Mouse (Mus musculus) spleen, postnatal 4 days (tissue): ENCODE results near the gene Sec14l3.
"Not testable (repeated sequence)": the region's sequence is repeated elsewhere in the genome, so short reads cannot be mapped to it uniquely, and the experiment has no call there.

Experiments
- DNase-seq, 2 experiments: peaks; one replicate each; pipeline ENCODE4 v3.0.0; 2022; ENCODE audit warnings: low spot score in 2 of 2

Gene Sec14l3

DNA sequence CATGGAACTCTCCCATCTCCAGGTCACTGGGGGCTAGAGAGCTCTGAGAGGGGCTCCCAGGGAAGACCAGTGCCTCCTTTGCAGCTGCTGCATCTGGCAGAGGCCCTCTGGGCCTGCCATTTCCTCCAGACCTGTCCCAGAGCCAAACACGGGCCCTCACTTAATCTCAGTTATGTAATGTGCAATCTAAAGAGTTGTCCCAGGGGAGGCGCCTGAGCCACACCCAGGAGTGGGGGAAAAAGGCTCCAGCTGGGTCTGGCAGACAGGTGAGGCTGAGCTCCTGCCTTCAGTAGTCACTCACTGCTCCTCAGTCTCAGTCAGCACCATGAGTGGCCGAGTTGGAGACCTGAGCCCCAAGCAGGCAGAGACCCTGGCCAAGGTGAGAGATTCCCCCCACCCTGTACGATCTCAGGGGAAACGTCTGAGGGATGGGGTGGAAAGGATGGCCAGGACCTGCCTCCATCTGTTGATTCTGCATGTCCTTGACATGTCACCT lies at the start of gene Sec14l3:
Gene Sec14l3, plus strand, starts transcription at position 215 of the 496 bp plus-strand sequence.
- DNase-seq = no peak

DNA sequence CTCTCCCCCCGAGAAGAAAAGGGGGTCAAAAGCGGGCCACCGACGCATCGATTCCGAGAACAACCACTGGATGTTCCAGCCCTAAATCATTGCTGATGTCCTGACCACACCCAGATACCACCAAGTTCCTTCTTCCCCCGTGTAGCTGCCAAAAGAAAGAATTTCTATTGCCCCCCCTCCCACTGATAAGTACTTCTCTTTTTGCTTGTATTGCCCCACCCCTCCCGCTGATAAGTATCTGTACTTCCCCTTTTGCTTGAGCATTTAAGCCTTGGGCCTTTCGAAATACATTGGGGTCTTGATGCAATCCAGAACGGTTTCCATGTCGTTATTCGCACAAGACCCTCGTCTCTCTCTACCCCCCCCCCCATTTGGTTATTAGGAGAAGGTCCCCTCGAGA lies 48.8 kb upstream of the Sec14l3 start:
- DNase-seq = not testable (repeated sequence)

DNA sequence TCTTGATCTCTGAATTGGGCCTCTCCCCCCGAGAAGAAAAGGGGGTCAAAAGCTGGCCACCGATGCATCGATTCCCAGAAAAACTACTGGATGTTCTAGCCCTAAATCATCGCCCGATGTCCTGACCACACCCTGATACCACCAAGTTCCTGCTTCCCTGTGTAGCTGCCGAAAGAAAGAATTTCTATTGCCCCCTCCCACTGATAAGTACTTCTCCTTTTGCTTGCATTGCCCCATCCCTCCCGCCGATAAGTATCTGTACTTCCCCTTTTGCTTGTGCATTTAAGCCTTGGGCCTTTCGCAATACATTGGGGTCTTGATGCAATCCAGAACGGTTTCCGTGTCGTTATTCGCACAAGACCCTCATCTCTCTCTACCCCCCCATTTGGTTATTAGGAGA lies 42.5 kb upstream of the Sec14l3 start:
- DNase-seq = not testable (repeated sequence)

DNA sequence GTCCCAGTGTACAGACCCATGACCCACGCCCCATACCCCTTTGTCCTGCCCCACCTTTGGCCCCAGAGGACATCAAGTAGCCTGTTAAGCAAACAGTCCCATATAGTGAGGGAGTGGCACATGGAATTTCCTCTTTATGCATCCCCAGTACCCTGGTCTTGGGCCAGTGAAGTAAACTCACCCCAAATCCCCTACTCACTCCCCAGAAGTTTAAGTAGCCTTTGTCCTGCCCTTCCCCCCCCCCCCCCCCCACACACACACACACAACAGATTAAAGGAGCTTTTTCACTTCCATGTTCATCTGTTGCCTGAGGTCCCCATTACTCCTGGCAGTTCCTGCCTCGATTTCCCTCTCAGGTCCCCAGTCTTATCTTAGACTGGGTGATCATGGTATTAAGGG lies 41.3 kb upstream of the Sec14l3 start:
- no peak for DNase-seq

DNA sequence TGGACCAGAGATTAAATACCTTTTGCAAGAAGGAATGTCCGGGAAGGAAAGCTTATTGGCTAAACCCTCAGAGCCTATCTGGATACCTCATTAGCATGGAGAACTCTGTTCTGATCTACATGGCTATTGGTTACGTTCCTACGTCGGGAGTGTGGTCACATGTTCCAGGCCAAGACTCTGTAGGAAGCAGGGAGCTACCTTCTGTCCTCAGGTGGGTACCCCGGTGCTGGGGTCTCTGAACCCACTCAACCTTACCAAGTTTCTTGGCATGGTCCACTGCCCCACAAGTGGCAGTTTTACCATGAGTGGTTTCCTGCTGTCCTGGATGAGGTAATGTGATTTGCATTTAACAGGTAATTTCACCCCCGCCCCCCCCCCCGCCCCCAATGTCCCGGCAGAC lies 37.6 kb upstream of the Sec14l3 start:
- no peak for DNase-seq

DNA sequence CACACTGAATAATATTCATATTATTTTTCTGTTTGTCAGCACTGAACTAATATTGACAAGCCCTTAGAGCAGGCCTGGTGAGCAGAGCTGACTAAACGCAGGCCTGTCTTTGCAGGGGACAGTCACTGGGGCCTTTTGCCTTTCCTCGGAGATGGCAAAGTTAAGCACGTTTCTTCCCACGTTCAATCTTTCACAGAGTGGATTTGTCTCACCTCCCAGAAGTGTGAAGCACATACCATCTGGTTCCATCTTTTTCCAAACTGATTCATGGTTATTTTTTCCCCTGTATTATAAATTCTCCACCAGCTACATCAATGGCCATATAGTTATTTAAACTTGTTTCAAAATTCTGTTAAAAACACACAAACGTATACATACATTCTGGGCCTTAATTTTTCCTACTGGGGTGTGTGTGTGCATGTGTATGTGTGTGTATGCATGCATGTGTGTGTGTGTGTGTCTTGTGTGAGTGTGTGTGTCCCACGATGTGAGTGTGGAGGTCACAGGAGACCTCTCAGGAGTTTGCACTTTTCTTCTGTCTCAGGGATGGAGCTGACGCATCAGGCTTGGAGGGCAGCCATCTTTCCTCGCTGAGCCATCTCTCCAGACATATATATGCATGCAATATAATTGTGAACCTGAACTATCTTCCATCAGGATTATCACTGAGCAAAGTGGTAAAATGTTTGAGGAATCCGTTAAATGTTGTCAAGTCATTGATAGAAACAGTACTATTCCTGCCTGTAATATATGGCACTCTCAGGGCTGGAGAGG lies 36.9 kb upstream of the Sec14l3 start:
- DNase-seq = no peak

DNA sequence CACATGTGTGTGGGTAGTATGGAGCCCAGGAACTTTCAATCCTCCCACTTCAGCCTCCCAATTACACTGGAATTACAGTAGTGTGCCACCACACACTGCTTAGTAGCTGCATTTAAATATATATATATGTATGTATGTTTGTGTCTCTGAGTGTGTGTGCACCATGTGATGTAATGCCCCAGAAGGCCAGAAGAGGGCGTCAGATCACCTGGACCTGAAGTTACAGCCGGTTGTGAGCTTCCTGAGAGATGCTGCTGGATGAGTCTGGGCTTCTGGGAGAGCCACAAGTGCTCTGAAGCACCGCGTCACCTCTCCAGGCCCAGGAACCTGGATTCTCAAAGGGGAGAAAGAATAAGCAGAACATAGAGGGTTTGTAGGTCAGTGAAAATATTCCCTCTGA lies 35.3 kb upstream of the Sec14l3 start:
- no peak for DNase-seq

DNA sequence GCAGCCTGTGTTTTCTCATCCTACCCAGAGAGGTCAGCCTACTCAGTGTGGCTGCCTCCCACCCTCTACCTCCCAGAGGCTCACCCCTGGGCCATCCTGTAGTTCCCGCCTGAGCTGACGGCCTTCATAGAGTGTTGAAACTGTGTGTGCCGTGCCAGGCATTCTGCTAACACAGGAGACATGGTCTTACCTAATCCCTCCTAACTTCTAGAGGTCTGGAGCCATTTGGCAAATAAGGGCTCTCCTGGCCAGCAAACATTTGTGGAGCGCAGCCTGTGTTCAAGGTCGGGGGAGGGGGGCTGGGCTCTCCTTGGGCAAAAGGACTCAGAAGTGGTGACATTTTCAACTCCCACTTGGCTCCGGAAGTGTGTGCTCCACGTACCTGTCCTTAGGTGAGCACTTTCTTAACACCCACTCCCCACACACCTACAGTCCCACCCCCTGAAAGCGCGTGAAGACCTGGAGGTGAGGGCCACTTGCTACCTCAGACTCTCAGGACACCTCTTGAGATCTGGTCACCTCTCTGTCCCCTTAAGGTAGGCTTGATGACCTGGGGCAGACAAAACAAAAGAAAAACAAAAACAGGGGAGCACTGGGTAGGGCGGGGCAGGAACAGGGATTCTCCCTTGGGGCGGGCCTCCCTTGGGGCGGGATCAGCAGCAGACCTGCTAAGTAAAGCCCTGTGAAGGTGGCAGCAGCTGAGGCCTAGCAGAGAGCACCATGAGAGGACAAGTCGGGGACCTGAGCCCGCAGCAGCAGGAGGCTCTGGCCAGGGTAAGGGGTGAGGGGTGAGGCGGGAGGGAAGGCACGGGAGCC lies 33.3 kb upstream of the Sec14l3 start, which contains the start of gene Sec14l4:
Gene Sec14l4, plus strand, starts transcription at position 337 of the 816 bp plus-strand sequence.
- no peak for DNase-seq

DNA sequence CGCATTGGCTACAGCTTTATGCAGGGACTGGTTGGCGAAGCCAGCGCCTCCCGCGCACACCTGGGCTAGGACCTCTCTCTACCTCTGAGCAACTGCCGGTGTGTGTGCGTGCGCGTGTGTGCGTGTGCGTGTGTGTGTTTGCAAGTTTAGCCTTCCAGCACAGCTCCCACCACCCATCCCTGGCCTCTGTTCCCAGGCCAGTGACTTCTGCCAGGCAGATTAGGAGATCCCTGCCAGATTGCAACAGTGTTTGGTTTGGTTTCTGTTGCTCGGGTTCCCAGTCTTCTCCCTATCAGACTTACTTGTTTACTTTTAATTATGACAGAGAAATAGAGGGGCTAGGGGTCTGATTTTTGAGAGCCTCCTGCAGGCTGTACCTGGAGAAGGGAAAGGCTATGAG lies 32.7 kb upstream of the Sec14l3 start:
- DNase-seq = no peak

DNA sequence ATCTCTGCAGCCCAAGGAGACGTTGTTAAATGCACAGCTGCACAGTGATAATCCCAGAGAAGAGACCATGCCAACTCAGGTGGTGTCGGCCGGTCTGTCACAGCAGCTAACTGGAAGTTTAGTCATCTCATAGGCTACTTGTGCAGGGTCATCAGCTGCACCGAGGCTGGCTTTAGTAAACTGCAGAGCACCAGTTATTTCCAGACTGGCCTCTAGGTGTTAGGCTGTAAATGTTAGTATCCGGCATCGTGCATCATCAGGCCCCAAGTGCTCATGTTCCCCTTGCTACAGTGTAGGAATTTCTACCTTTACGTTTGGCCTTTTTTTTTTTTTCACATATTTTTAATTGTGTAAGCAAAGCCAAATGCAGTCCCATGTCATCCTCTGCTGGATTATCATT lies 31.2 kb upstream of the Sec14l3 start:
- no peak for DNase-seq

DNA sequence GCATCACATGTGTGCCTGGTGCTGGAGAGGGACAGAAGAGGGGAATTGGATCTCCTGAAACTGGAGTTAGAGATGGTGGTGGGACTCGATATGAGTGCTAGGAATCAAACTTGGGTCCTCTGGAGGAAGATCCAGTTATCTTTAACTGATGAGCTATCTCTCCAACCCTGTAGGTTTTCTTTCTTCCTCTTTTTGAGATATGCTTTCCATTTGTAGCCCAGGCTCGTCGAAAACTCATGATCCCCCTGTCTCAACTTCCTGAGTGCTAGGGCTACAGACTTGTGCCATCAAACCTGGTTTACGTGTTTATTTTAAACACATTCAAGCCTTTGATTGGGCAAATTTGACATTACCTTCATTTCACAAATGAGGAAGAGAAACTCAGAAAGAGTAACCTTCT lies 30.5 kb upstream of the Sec14l3 start:
- DNase-seq = no peak

DNA sequence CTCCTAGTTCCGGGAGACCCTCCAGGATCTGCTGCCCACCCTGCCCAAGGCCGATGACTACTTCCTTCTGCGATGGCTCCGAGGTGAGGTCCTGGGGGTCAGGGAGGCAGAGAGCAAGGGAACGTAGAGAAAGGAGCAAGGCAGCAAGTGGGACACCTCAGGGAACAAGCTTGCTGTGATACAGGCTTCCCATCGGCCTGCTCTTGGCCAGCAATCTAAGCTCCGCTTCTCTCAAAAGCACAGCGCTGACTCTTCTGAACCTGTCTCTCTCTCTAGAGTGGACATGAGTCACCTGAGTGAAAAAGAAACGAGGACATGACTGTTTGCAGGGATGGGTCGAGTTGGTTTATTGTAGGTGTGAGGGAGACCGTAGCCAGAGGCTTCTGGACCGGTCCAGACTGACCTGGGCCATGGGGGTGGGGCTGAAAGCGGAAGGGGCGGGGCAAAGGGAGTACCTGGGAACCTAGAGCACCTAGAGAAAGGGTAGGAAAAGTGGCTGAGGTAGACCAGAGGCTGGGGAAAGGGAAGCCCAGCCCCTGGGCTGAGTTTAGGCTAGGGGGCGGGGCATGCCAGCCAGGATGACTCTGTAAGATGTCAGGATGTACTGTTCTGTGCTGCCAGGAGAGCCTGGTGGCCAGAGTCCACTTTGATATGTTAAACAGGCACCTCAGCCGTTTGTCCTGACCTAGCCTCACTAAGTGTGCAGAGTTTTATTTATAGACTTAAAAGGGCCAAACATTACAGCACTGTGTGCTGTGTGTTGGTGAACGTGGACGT lies 29.3 kb upstream of the Sec14l3 start:
- DNase-seq = no peak

DNA sequence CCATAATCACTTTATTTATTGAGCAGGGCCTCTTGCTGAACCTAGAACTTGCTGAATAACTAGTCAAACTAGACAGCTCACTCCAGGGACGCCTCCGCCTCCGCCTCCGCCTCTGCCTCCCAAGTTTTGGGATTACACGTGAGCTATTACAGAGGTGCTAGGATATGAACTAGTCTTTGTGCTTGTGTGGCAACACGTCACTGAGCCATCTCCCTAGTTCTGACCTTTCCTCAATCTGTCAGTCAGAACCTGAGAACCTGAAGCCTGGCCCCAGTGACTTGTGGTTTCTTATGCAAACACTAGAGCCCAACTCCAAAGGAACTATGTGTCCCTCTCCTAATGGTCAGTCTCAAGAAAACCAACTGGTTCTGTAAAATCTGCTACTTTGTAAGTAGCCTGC lies 28.7 kb upstream of the Sec14l3 start:
- no peak for DNase-seq

DNA sequence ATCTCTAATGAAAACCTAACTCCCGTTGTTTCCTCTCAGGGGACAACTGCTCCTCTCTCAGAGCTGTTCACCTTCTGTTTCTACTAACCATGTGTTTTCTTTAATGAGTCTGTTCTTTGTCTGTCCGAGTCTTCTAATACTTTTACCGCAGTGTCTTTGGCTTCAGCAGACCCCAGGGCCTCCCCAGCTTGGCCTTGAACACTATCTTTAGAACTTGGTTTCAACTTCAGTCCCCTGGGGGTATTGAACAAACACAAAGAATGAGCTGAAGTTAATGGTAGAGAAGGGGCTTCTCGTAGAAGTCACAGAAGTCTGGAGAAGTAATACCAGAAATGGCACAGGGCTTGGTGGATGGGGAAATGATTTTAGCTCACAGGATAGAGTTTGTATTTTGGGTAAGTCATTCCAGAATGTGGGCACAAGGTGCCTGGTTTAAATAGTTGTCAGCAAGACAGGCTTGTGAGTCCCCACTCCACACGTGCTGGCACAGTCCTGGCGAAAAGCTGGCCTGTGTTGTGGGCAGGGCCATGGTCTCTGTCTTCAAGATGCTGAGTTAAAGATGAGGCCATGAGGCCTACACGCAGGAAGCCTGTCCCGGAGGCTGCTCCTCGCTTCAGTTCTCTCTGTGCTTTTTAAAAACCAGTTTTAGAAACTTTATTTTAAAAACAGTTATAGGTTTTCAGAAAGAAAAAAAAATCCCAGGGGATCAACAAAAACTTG lies 28.1 kb upstream of the Sec14l3 start:
- no peak for DNase-seq

DNA sequence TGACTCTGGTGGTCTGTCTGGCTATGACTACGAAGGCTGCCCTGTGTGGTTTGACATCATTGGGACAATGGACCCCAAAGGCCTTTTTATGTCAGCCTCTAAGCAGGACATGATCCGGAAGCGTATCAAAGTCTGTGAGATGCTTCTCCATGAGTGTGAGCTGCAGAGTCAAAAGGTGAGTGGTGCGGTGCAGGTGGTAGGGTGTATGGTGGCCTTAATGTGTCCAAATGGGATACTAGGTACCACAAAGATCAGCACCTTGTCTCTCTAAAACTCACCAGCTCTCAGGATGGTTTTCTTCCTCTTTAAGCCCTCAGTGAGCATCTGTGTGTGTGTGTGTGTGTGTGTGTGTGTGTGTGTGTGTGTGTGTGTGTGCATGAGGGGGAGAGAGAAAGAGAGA lies 24.7 kb upstream of the Sec14l3 start:
- no peak for DNase-seq

DNA sequence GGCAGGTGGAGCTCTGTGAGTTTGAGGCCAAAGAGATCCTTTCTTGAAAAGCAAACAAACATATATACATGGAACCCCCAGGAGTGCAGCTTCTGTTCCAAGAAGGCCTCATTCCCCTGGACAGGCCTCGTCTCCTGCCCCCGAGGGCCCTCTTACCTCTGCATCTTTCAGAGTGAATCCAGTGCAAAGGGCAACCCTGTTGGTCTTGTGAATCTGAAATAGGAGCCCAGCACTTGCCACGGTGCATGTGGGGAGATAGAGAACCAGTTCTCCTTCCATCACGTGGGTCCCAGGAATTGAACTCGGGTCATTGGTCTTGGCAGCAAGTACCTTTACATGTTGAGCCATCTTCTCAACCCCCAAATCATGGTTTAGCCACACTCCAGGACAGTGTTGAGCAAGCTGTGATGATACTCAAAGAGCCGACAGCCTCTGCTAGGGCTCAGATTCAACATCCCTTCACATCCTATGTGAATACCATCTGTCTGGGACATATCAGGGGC lies 23.5 kb upstream of the Sec14l3 start:
- DNase-seq = no peak

DNA sequence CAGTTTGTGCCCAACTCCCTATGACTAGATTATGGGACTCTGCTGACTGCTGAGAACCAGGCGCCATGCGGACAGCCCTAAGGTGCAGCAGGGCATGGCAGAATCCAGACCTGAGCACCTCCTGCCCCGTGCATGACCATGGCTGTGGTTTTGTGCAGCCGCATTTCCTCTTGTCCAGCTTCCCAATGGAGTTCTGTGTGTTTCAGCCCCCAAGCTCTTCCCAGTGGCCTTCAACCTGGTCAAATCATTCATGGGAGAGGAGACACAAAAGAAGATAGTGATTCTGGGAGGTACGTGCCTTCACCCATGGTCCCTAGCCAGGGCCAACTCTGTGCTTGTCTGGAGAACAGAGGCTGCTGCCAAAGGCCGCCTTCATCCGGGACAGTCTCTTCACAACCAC lies 21.6 kb upstream of the Sec14l3 start:
- DNase-seq = no peak

DNA sequence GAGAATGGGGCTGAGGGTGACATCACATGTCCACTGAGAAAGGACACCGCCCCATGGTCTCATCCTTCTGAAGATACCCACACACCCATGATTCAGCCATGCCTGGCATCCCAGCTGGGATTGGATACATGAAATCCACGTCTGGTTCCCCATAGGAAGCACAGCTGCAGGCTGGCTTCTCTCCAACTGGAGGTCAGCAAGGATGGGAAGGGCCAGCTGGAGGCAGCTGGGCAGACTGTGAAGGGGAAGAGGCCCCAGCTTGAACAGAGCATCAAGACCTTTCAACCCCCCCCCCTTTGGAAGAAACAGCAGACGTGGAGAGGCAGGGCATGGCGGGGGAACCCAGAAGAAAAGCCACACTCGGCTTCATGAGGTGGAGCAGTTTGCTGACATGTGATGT lies 18.1 kb upstream of the Sec14l3 start:
- no peak for DNase-seq

DNA sequence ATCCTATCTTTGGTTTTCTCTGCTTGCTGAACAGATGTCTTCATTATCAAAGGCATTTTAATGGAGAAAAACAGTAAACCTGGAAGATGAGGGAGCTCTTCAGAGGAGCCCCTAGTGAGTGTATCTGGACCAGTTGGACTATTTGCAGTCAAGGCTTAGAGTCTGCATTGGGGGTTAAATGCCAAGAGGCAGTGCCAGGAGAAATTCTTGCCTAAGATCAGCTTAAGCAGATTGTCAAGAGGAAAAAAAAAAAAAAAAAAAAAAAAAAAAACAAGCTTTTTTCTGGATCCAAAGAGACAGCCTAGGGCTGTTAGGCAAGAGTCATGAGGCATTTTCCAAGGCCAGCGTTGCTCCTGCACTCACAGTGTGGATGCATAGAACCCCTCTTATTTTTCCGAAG lies 16.9 kb upstream of the Sec14l3 start:
- DNase-seq = no peak

DNA sequence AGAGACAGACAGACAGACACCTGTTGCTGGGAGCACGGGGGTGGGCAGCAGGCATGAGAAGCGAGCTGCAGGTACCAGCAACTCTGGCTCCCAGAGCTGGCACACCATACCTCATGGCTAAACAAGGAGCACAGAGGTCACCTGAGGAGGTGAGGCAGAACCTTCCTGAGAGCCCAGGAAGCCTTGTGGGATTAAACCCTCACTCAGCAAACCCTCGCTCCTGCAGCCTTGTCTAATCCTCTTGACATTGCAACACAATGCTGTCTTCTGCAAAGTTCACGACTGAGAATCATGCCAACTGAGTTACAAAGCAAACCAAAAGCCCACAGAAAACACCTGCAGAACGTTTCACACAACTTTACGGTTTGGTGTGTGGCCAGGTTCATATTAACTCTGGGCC lies 16.2 kb upstream of the Sec14l3 start:
- no peak for DNase-seq

DNA sequence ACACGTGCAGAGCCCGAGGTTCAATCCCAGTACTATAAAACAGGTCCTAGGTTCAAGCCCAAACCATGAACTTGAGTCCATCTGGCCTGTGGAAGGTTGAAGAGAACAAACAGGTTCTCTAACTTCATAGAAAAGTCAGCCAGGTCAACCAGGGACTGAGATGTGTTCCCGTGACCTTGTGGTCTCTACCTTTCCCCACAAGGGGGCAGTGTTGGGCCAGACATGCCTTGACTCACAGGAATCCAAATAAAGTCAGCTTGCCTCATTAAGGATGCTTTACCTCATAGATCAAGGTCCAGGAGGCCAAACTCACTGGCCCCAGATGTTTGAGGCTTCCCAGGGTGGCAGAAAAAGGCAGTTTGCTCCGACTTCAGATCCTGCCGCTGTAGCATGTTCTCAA lies 11.1 kb upstream of the Sec14l3 start:
- peak; percentile 54 to 85 for DNase-seq
